Mouse (Mus musculus) limb, embryonic 14.5 days (tissue): Measurements from ENCODE around the gene Gng7. TPM values are rescaled to one million over a fixed set of nuclear protein-coding genes. Genes with fewer than 3 reads are reported as not detected.
A peak's percentile ranks its signal among the peaks of the same experiment; 100 is the strongest.

ENCODE experiments used
- ATAC-seq: fragments of 200-750 bp; cut with Nextera tagmentation; 2 replicates; pipeline ENCODE4 v1.8.0; 2017; ENCODE audit warnings: low read depth, moderate number of reproducible peaks, moderate TSS enrichment; ENCODE audit not compliant: low FRiP score
- DNase-seq: peaks from one replicate; pipeline ENCODE4 v3.0.0-alpha.2; 2015; ENCODE audit warnings: low spot score
- H3K27ac ChIP-seq: fragments of 300-500 bp; sonication (generic); replicated peaks from 2 replicates; pipeline ENCODE4 v1.5.1; 2014; ENCODE audit warnings: low read depth, mild to moderate bottlenecking, low read length, moderate library complexity, mixed read lengths
- H3K27me3 ChIP-seq: fragments of 300-500 bp; sonication (generic); 2 replicates; pipeline ENCODE4 v1.6.1; 2014; ENCODE audit warnings: low read length, mixed read lengths; ENCODE audit not compliant: control insufficient read depth, insufficient read depth
- H3K36me3 ChIP-seq: fragments of 300-500 bp; sonication (generic); 2 replicates; pipeline ENCODE4 v1.6.1; 2014; ENCODE audit warnings: mild to moderate bottlenecking, low read length, moderate library complexity, mixed read lengths; ENCODE audit not compliant: control insufficient read depth, insufficient read depth
- H3K4me1 ChIP-seq: fragments of 300-500 bp; sonication (generic); 2 replicates; pipeline ENCODE4 v1.6.1; 2014; ENCODE audit warnings: antibody characterized with exemption, low read length, mixed read lengths; ENCODE audit not compliant: control insufficient read depth, insufficient read depth
- H3K4me2 ChIP-seq: fragments of 300-500 bp; sonication (generic); replicated peaks from 2 replicates; pipeline ENCODE4 v1.6.1; 2014; ENCODE audit warnings: low read depth, mild to moderate bottlenecking, low read length, moderate library complexity; ENCODE audit not compliant: severe bottlenecking
- H3K4me3 ChIP-seq: fragments of 300-500 bp; sonication (generic); replicated peaks from 2 replicates; pipeline ENCODE4 v1.5.1; 2014; ENCODE audit warnings: low read length
- H3K9ac ChIP-seq: fragments of 300-500 bp; sonication (generic); 2 replicates; pipeline ENCODE4 v1.6.1; 2014; ENCODE audit warnings: mild to moderate bottlenecking, low read depth, low read length, moderate library complexity; ENCODE audit not compliant: severe bottlenecking
- H3K9me3 ChIP-seq: fragments of 300-500 bp; sonication (generic); 2 replicates; pipeline ENCODE4 v1.6.1; 2016; ENCODE audit warnings: low read length; ENCODE audit not compliant: control insufficient read depth
- POLR2A ChIP-seq: fragments of 200-500 bp; IDR thresholded peaks from 2 replicates; pipeline ENCODE4 v1.8.0; 2012; ENCODE audit warnings: inconsistent platforms, mild to moderate bottlenecking, moderate library complexity, borderline replicate concordance; ENCODE audit not compliant: insufficient read depth, insufficient read length; ENCODE audit errors: extremely low read depth
- WGBS: fragments of 180-500 bp; shearing (Covaris S2); extraction: QIAGEN DNeasy Blood & Tissue Kit; methylation state at CpG from one replicate; pipeline ENCODE4 v1.1.7; 2014; 5-methylcytosine and 5-hydroxymethylcytosine counted together
- polyA plus RNA-seq, 2 experiments: library from polyadenylated mRNA; depleted of rRNA in 1 of 2; stranded (reverse) in 1 of 2; unstranded in 1 of 2; fragments of >200 nt; fragmentation: Nextera tagmentation in 1 of 2; extraction: Ambion mirVana in 1 of 2; gene quantifications; 2 replicates each; pipeline versions ENCODE4 v1.2.1 to v1.2.3; 2012 to 2014

The Gng7 gene
- polyA plus RNA-seq, 2 experiments: 6.5 to 7.9 TPM

GRCm38 (mm10) chr10:80971533-80971932 lies 43.2 kb downstream of the Gng7 start:
- Histone ChIP-seq H3K4me3 (no peak overlapping the region), H3K9ac (no peak overlapping the region), H3K27me3 (no peaks in the 10 kb centered on the region), H3K9me3 (no peaks in the 10 kb centered on the region), H3K27ac (no peak overlapping the region), H3K4me2 (no peak overlapping the region), H3K4me1 (peaks cover 19% of the 10 kb centered on the region), H3K36me3 (no peaks in the 10 kb centered on the region)
- ATAC-seq (no peak), DNase-seq (no peak)
- WGBS: 68% methylated on average over 15 of the region's 15 CpGs
- no peak for TF ChIP-seq POLR2A

GRCm38 (mm10) chr10:80970159-80970558 lies 44.6 kb downstream of the Gng7 start:
- Histone ChIP-seq H3K27me3 (no peaks in the 10 kb centered on the region), H3K9me3 (no peaks in the 10 kb centered on the region), H3K4me3 (no peak overlapping the region), H3K36me3 (no peaks in the 10 kb centered on the region), H3K9ac (no peak overlapping the region), H3K4me1 (peaks cover 19% of the 10 kb centered on the region), H3K27ac (no peak overlapping the region), H3K4me2 (no peak overlapping the region)
- ATAC-seq (no peak), DNase-seq (no peak)
- no peak for TF ChIP-seq POLR2A
- WGBS: 87% methylated on average over 8 of the region's 8 CpGs

- no peak for TF ChIP-seq POLR2A
- Histone ChIP-seq H3K9ac (no peak overlapping the region), H3K27ac (no peak overlapping the region), H3K9me3 (no peaks in the 10 kb centered on the region), H3K27me3 (no peaks in the 10 kb centered on the region), H3K4me1 (peaks cover 19% of the 10 kb centered on the region), H3K4me2 (no peak overlapping the region), H3K36me3 (no peaks in the 10 kb centered on the region), H3K4me3 (no peak overlapping the region)
- WGBS: 66% methylated on average over 3 of the region's 3 CpGs
- ATAC-seq: no peak
- no peak for DNase-seq
These were observed 45.4 kb downstream of the Gng7 start for GRCm38 (mm10) chr10:80969298-80969697.

- no peak for DNase-seq
- H3K4me2 ChIP-seq: no peak overlapping the region
- H3K27ac ChIP-seq: no peak overlapping the region
- no peak overlapping the region for H3K4me3 ChIP-seq
- ATAC-seq: no peak
- no peak for TF ChIP-seq POLR2A
- H3K9me3 ChIP-seq: no peaks in the 10 kb centered on the region
- no peaks in the 10 kb centered on the region for H3K27me3 ChIP-seq
- H3K4me1 ChIP-seq: peaks cover 28% of the 10 kb centered on the region
- H3K9ac ChIP-seq: no peak overlapping the region
- no peaks in the 10 kb centered on the region for H3K36me3 ChIP-seq
- WGBS: 80% methylated on average over 4 of the region's 4 CpGs
These were observed 46.6 kb downstream of the Gng7 start for GRCm38 (mm10) chr10:80968106-80968505.

- Histone ChIP-seq H3K27me3 (no peaks in the 10 kb centered on the region), H3K36me3 (no peaks in the 10 kb centered on the region), H3K9ac (no peak overlapping the region), H3K4me3 (no peak overlapping the region), H3K4me1 (peaks cover 21% of the 10 kb centered on the region), H3K27ac (no peak overlapping the region), H3K9me3 (no peaks in the 10 kb centered on the region), H3K4me2 (no peak overlapping the region)
- DNase-seq (peak; percentile 71), ATAC-seq (no peak)
- no peak for TF ChIP-seq POLR2A
- 58% methylated on average over 2 of the region's 3 CpGs for WGBS
These were observed 47.6 kb downstream of the Gng7 start for GRCm38 (mm10) chr10:80967101-80967656.

- Histone ChIP-seq H3K9me3 (no peaks in the 10 kb centered on the region), H3K4me3 (no peak overlapping the region), H3K4me2 (no peak overlapping the region), H3K9ac (no peak overlapping the region), H3K27ac (no peak overlapping the region), H3K36me3 (no peaks in the 10 kb centered on the region), H3K27me3 (no peaks in the 10 kb centered on the region), H3K4me1 (peaks cover 24% of the 10 kb centered on the region)
- WGBS: 44% methylated on average over 12 of the region's 12 CpGs
- ATAC-seq (no peak), DNase-seq (no peak)
- TF ChIP-seq POLR2A: no peak
These were observed 48.4 kb downstream of the Gng7 start for GRCm38 (mm10) chr10:80966296-80966695.
